Mouse (Mus musculus) hindbrain, embryonic 16.5 days (tissue): ENCODE data around the gene Pde3a. TPM values are rescaled to one million over a fixed set of nuclear protein-coding genes. Genes with fewer than 3 reads are reported as not detected.

ENCODE experiments used
- ATAC-seq: fragments of 200-750 bp; cut with Nextera tagmentation; 2 replicates; pipeline ENCODE4 v1.8.0; 2017; ENCODE audit warnings: moderate TSS enrichment, moderate library complexity
- H3K27ac ChIP-seq: fragments of 300-500 bp; sonication (generic); 2 replicates; pipeline ENCODE4 v1.5.1; 2014; ENCODE audit warnings: low read depth, mild to moderate bottlenecking, control low read depth, low read length, moderate library complexity
- H3K27me3 ChIP-seq: fragments of 300-500 bp; sonication (generic); replicated peaks from 2 replicates; pipeline ENCODE4 v1.6.1; 2014; ENCODE audit warnings: low read length; ENCODE audit not compliant: control insufficient read depth, insufficient read depth
- H3K36me3 ChIP-seq: fragments of 300-500 bp; sonication (generic); 2 replicates; pipeline ENCODE4 v1.6.1; 2014; ENCODE audit warnings: mild to moderate bottlenecking, low read length, moderate library complexity, mixed read lengths; ENCODE audit not compliant: control insufficient read depth, insufficient read depth
- H3K4me1 ChIP-seq: fragments of 300-500 bp; sonication (generic); 2 replicates; pipeline ENCODE4 v1.6.1; 2014; ENCODE audit warnings: low read depth, low read length; ENCODE audit not compliant: control insufficient read depth, insufficient read depth
- H3K4me2 ChIP-seq: fragments of 300-500 bp; sonication (generic); 2 replicates; pipeline ENCODE4 v1.6.1; 2014; ENCODE audit warnings: mild to moderate bottlenecking, low read length, control low read depth, moderate library complexity
- H3K4me3 ChIP-seq: fragments of 300-500 bp; sonication (generic); 2 replicates; pipeline ENCODE4 v1.5.1; 2014; ENCODE audit warnings: mild to moderate bottlenecking, low read length, control low read depth, moderate library complexity
- H3K9ac ChIP-seq: fragments of 300-500 bp; sonication (generic); 2 replicates; pipeline ENCODE4 v1.6.1; 2014; ENCODE audit warnings: low read depth, mild to moderate bottlenecking, control low read depth, low read length, moderate library complexity
- H3K9me3 ChIP-seq: fragments of 300-500 bp; sonication (generic); 2 replicates; pipeline ENCODE4 v1.6.1; 2014; ENCODE audit warnings: mild to moderate bottlenecking, low read length, moderate library complexity; ENCODE audit not compliant: control insufficient read depth
- WGBS: fragments of 180-500 bp; shearing (Covaris S2); extraction: QIAGEN DNeasy Blood & Tissue Kit; methylation state at CpG from one replicate; pipeline ENCODE4 v1.1.7; 2014; 5-methylcytosine and 5-hydroxymethylcytosine counted together
- polyA plus RNA-seq: library from polyadenylated mRNA; unstranded; fragments of >200 nt; fragmentation: Nextera tagmentation; extraction: Ambion mirVana; gene quantifications from 2 replicates; pipeline ENCODE4 v1.2.1, GENCODE M21; 2015

Gene Pde3a
- polyA plus RNA-seq, 1 experiment from 2014 or later = 2.1 TPM

DNA sequence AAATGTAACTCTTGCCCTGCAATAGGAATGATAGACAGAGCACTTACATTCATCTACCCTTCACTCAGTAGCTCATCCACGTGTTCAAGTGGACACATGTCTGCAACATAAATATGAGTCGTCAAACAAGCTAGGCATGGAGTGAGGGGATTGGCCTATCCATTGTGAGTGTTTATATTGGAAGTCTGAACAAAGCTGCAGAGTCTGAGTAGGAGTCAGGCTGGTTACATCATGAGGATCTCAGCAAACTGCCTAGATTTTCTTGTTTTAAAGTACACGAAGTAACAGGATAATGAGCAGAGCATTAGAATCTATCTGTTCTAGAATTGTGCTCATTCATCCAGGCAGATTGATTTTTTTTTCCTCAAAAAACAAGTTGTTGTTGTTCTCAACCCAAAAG, 252.1 kb downstream of the Pde3a start:
- H3K9me3 ChIP-seq = no peaks in the 10 kb centered on the region
- no peak overlapping the region for H3K27ac ChIP-seq
- WGBS = 79% methylated on average over 3 of the region's 3 CpGs
- no peak overlapping the region for H3K4me3 ChIP-seq
- ATAC-seq = no peak
- H3K4me2 ChIP-seq = no peak overlapping the region
- no peaks in the 10 kb centered on the region for H3K27me3 ChIP-seq
- no peaks in the 10 kb centered on the region for H3K4me1 ChIP-seq
- H3K36me3 ChIP-seq = no peaks in the 10 kb centered on the region
- H3K9ac ChIP-seq = no peak overlapping the region

DNA sequence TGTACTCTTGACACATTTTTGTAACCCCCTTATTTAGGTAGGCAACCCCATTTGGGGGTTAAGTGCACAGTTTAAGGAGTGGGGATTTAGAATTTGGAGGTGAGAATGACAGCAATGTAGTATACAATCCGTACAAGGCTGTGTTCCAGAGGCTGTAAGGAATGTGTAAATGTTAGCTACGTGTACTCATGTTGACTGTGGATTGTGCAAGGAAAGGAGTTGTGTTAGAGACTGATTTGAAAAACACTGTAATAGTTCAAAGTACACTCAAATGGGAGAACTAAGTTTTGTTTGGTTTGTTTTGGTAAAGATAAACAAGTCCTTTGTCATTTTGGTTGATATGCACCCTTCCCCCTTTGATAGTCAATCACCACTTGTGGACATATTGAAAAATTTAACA, 273.5 kb downstream of the Pde3a start:
- Histone ChIP-seq H3K4me2 (no peak overlapping the region), H3K4me1 (no peaks in the 10 kb centered on the region), H3K9me3 (no peaks in the 10 kb centered on the region), H3K4me3 (no peak overlapping the region), H3K27ac (no peak overlapping the region), H3K27me3 (no peaks in the 10 kb centered on the region), H3K36me3 (no peaks in the 10 kb centered on the region), H3K9ac (no peak overlapping the region)
- ATAC-seq = no peak
- WGBS = 88% methylated on average over 2 of the region's 2 CpGs

DNA sequence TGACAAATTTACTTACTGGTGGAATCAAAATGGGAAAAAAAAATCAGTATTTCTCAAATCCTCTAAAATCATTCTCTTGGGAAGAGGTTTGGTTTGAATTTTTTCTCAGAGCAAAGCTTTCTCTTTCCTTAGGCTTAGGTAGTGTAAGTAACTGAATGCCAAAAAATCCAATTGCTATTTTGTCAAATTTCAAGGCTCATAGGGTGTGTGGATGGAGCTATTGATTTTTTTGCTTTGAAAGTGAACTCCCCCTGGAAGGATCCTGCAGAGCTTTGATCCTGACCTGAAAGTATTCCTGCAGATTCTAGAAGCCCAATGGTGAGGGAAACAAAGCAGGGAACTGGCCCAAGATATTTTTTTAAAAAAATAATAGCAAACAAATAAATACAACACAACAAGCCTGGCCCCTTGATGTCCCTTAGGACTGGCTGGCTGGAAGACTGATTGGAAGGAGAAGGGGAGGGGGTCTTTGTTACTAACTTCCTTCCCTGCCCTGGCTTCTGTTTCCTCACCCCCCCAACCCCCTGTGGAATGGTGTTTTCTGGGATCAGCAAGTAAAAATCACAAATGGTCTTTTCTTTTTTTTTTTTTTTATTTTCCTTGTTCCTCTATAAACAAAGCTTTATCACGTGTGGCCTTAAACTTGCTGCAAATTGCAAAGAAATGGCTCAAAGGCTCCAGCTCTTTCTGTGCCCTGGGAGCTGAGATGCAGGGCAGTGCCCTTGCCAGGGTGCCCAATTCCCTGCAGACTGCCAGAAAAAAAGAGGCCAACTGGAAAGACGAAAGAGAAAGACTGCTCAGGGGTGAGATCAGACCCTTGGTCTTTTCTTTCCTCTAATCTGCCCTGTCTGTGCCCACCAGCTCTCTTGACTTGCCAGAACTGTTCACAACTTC, 274.9 kb downstream of the Pde3a start, which contains the start of gene Slco1c1:
Gene Slco1c1, plus strand, starts transcription at position 622 of the 894 bp plus-strand sequence.
- no peaks in the 10 kb centered on the region for H3K4me1 ChIP-seq
- no peaks in the 10 kb centered on the region for H3K9me3 ChIP-seq
- H3K36me3 ChIP-seq = no peaks in the 10 kb centered on the region
- 46% methylated on average over 2 of the region's 2 CpGs for WGBS
- ATAC-seq = no peak
- no peak within 1 kb of the TSS for H3K4me2 ChIP-seq
- 0 out of 2 replicates have a peak within 1 kb of the TSS, but pooled peaks have one; percentile 8 for H3K27ac ChIP-seq
- H3K27me3 ChIP-seq = no peaks in the 10 kb centered on the region
- no peak within 1 kb of the TSS for H3K4me3 ChIP-seq
- no peak within 1 kb of the TSS for H3K9ac ChIP-seq

DNA sequence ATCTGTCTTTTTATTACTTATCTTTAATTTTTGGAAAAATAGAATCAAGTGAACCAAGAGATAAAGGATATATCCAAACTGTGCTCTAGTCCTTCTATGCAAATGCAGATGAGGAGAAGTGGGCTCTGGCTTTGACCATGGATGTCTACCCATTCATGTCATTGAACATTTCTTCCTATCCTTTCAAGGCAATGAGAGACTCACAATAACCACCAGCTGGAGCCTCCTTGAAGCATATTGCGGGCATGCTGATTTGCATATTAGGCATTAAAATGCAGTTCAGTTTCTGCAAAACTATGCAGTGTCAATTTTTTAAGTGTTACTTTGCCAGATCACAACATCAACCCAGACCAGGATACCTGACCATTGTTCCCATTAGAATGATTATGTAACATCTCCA, 276.7 kb downstream of the Pde3a start:
- ATAC-seq = no peak
- Histone ChIP-seq H3K9ac (no peak overlapping the region), H3K27me3 (no peaks in the 10 kb centered on the region), H3K9me3 (no peaks in the 10 kb centered on the region), H3K4me3 (no peak overlapping the region), H3K4me2 (no peak overlapping the region), H3K36me3 (no peaks in the 10 kb centered on the region), H3K27ac (no peak overlapping the region), H3K4me1 (no peaks in the 10 kb centered on the region)
- 50% methylated on average over 1 of the region's 1 CpGs for WGBS

DNA sequence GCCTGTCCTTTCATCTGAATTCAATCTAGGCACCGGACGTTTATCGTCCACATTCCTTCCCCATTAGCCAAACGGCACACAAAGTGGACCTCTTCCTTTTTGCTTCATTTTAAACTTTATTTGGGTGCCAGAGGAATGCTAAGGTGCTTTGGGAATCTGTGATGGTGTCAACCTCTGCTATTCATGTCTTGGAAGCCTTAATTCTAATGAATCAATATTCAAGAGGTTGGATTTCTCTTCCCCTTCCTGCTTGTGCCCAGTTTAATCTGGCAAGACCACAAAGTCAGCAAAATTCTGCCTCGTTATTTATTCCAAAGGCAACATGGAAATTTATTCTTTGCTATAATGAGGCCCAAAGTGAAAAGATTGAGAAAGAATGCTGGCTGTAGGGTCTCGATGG, 281.8 kb downstream of the Pde3a start:
- no peak for ATAC-seq
- Histone ChIP-seq H3K4me3 (no peak overlapping the region), H3K9me3 (no peaks in the 10 kb centered on the region), H3K27me3 (no peaks in the 10 kb centered on the region), H3K4me1 (no peaks in the 10 kb centered on the region), H3K27ac (no peak overlapping the region), H3K4me2 (no peak overlapping the region), H3K9ac (no peak overlapping the region), H3K36me3 (no peaks in the 10 kb centered on the region)
- WGBS = 68% methylated on average over 6 of the region's 6 CpGs

DNA sequence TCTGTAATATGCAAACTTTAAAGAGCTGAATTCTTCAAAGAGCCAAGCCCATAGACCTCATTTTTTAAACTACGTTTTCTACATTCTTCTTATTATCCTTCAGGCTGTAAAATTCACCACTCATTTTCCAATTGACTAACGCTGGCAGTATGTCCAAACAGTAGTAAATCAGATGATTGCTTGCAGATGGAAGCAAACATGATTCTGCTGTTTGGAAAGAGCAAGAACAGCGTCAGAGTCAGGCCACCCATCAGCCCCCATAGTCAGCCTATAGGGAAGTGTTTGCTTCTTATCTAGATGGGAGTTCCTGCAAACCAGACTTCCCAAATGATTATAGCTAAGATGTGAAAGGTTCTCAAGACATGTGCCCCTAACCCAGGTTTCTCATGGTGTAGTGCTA, 288.2 kb downstream of the Pde3a start:
- 77% methylated on average over 3 of the region's 3 CpGs for WGBS
- no peak overlapping the region for H3K4me2 ChIP-seq
- H3K4me1 ChIP-seq = no peaks in the 10 kb centered on the region

DNA sequence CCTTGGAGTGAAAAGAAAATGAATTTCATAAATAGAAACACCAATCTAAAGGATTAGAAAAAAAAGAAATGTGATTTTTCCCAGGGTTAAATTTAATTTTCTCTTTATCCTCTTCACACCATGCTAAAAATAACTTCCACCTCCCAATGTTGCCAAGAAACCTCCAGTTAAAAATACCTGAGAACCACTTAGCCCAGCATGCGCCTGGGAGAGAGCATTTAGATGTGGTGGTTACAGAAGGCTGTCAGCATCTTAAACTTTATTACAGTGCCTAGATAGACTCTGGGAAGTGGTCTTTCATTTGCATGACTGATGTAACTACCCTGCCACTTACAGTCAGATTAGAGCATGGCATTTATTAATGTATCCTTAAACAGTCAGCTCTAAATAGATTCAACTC, 292.1 kb downstream of the Pde3a start:
- Histone ChIP-seq H3K4me1 (no peaks in the 10 kb centered on the region), H3K9me3 (no peaks in the 10 kb centered on the region), H3K4me3 (no peak overlapping the region), H3K27me3 (no peaks in the 10 kb centered on the region), H3K36me3 (no peaks in the 10 kb centered on the region), H3K27ac (no peak overlapping the region), H3K4me2 (no peak overlapping the region), H3K9ac (no peak overlapping the region)
- WGBS = 86% methylated on average over 1 of the region's 1 CpGs
- ATAC-seq = no peak

More for the DNA sequence above, 288.2 kb downstream of the Pde3a start:
- no peaks in the 10 kb centered on the region for H3K9me3 ChIP-seq
- H3K4me3 ChIP-seq = no peak overlapping the region
- no peak for ATAC-seq
- no peaks in the 10 kb centered on the region for H3K36me3 ChIP-seq
- H3K27ac ChIP-seq = no peak overlapping the region
- no peaks in the 10 kb centered on the region for H3K27me3 ChIP-seq
- H3K9ac ChIP-seq = no peak overlapping the region

DNA sequence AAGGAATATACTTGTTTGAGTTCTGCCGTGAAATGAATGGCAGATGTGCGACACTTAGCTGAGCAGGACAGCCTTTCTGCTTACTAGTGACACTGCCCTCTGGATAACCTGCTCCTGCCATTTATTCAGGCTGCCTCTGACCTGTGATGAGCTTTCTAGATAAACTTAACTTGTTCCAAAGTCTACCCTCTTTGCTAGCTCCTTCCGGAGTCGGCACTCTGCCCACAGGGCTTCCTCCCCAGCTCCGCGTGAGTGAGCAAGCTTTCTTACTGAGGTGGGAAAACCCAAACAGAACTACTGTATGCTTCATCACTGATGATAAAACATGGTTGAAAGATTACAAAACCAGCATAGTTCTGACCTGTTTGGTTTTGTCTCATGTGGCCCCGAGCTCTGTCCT, 294.3 kb downstream of the Pde3a start:
- Histone ChIP-seq H3K27ac (no peak overlapping the region), H3K27me3 (no peaks in the 10 kb centered on the region), H3K36me3 (no peaks in the 10 kb centered on the region), H3K9ac (no peak overlapping the region), H3K9me3 (no peaks in the 10 kb centered on the region), H3K4me2 (no peak overlapping the region), H3K4me1 (no peaks in the 10 kb centered on the region), H3K4me3 (no peak overlapping the region)
- no peak for ATAC-seq
- WGBS = 86% methylated on average over 7 of the region's 7 CpGs
